Mouse (Mus musculus) liver, embryonic 14.5 days (tissue): ENCODE results near the gene Stx8. TPM values are rescaled to one million over a fixed set of nuclear protein-coding genes. Genes with fewer than 3 reads are reported as not detected.

Experiments used
- ATAC-seq: fragments of 200-750 bp; cut with Nextera tagmentation; 2 replicates; pipeline ENCODE4 v1.8.0; 2017; ENCODE audit warnings: moderate number of reproducible peaks, mild to moderate bottlenecking, moderate library complexity; ENCODE audit not compliant: insufficient read depth
- DNase-seq, 3 experiments: peaks; one replicate each; pipeline ENCODE4 v3.0.0-alpha.2; 2012 to 2013; ENCODE audit warnings: low read depth in 3 of 3, low spot score in 3 of 3
- H3K27ac ChIP-seq: fragments of 300-500 bp; sonication (generic); 2 replicates; pipeline ENCODE4 v1.5.1; 2014; ENCODE audit warnings: moderate library complexity, mild to moderate bottlenecking, control low read depth, inconsistent platforms
- H3K27me3 ChIP-seq: fragments of 300-500 bp; sonication (generic); 2 replicates; pipeline ENCODE4 v1.6.1; 2014; ENCODE audit warnings: mild to moderate bottlenecking, low read length, moderate library complexity; ENCODE audit not compliant: control insufficient read depth, insufficient read depth
- H3K36me3 ChIP-seq: fragments of 300-500 bp; sonication (generic); replicated peaks from 2 replicates; pipeline ENCODE4 v1.6.1; 2014; ENCODE audit warnings: low read depth; ENCODE audit not compliant: control insufficient read depth, insufficient read depth
- H3K4me1 ChIP-seq, 2 experiments: fragments of 200-500 bp in 1 of 2; fragments of 300-500 bp in 1 of 2; sonication (generic) in 1 of 2; replicated peaks; 2 replicates each; pipeline ENCODE4 v1.6.1; 2012 to 2014; ENCODE audit warnings: antibody characterized with exemption in 1 of 2, inconsistent platforms in 1 of 2, low read length in 1 of 2; ENCODE audit not compliant: control insufficient read depth in 2 of 2, insufficient read depth in 2 of 2
- H3K4me2 ChIP-seq: fragments of 300-500 bp; sonication (generic); 2 replicates; pipeline ENCODE4 v1.6.1; 2014; ENCODE audit warnings: low read depth, mild to moderate bottlenecking, control low read depth, moderate library complexity
- H3K4me3 ChIP-seq, 2 experiments: fragments of 200-500 bp in 1 of 2; fragments of 300-500 bp in 1 of 2; sonication (generic) in 1 of 2; 2 replicates each; pipeline ENCODE4 v1.5.1; 2012 to 2014; ENCODE audit warnings: low read depth in 2 of 2, low read length in 2 of 2, mild to moderate bottlenecking in 2 of 2, control low read depth in 1 of 2, inconsistent platforms in 1 of 2, moderate library complexity in 1 of 2; ENCODE audit not compliant: insufficient read depth in 1 of 2
- H3K9ac ChIP-seq: fragments of 300-500 bp; sonication (generic); replicated peaks from 2 replicates; pipeline ENCODE4 v1.6.1; 2014; ENCODE audit warnings: mild to moderate bottlenecking, control low read depth, moderate library complexity
- H3K9me3 ChIP-seq: fragments of 300-500 bp; sonication (generic); 2 replicates; pipeline ENCODE4 v1.6.1; 2016; ENCODE audit warnings: low read length, mixed read lengths; ENCODE audit not compliant: control insufficient read depth
- CTCF ChIP-seq: IDR thresholded peaks from 2 replicates; pipeline ENCODE4 v1.5.1; 2016; ENCODE audit warnings: antibody characterized with exemption, low read depth, control low read depth
- EP300 ChIP-seq: IDR thresholded peaks from 2 replicates; pipeline ENCODE4 v1.6.1; 2016; ENCODE audit warnings: antibody characterized with exemption, low read depth
- WGBS: fragments of 180-500 bp; shearing (Covaris S2); extraction: QIAGEN DNeasy Blood & Tissue Kit; methylation state at CpG from one replicate; pipeline ENCODE4 v1.1.7; 2014; ENCODE audit not compliant: insufficient replicate concordance; 5-methylcytosine and 5-hydroxymethylcytosine counted together
- polyA plus RNA-seq, 2 experiments: library from polyadenylated mRNA; depleted of rRNA in 1 of 2; stranded (reverse) in 1 of 2; unstranded in 1 of 2; fragments of >200 nt; fragmentation: Nextera tagmentation in 1 of 2; extraction: Ambion mirVana in 1 of 2; gene quantifications; 2 replicates each; pipeline versions ENCODE4 v1.2.1 to v1.2.3; 2012 to 2014

Stx8 gene
- polyA plus RNA-seq, 2 experiments = 8.1 to 24.5 TPM

DNA sequence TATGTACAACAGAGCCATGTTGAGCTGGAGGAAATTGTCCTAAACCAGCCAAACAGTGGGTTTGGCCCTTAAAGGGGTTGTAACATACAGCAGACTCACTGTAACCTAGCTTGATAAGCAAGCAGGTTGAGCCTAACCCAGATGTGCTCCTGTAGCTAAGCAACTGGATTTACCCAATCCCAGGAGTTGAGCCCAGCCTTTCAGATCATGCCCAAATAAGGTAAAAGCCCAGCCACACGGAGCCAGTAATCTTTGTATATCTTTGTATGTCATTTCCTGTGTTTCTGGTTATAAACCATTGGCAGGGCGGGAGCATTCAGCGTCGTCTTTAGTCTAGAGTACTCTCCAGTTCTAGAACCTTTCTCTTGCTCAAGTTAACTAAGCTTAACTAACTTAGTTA is 210.6 kb downstream of the Stx8 start:
- TF ChIP-seq CTCF (no peak), EP300 (no peak)
- H3K4me3 ChIP-seq = no peak overlapping the region
- ATAC-seq (no peak), DNase-seq (peak in 1 of 3 experiments; percentile 4)
- 42% methylated on average over 4 of the region's 4 CpGs for WGBS
- H3K4me1 ChIP-seq = no peaks in the 10 kb centered on the region
- H3K9me3 ChIP-seq = no peaks in the 10 kb centered on the region
- H3K36me3 ChIP-seq = no peaks in the 10 kb centered on the region
- H3K4me2 ChIP-seq = no peak overlapping the region
- H3K27me3 ChIP-seq = no peaks in the 10 kb centered on the region
- no peak overlapping the region for H3K9ac ChIP-seq
- H3K27ac ChIP-seq = no peak overlapping the region

DNA sequence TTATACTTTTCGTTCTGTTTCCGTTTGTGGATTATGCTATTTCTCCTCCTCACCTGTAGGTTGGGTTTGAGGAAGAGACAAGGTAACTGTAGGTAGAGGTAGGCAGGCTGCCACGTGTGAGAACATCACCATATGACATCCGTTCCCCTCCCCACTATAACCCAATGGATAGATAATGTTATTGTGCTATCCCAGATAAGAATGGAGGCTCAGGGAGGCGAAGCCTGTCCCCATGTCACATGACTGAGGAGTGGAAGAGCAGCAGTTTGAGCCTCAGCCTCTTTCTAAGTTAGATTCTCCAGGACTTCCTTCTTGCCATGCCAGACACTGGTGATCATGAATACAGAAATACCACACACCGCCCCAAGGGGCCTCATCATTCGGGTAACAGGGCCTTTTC is 211.4 kb downstream of the Stx8 start:
- DNase-seq (no peak), ATAC-seq (no peak)
- TF ChIP-seq CTCF (no peak), EP300 (no peak)

GRCm38 (mm10) chr11:68185647-68186046 is 219.7 kb downstream of the Stx8 start:
- Histone ChIP-seq H3K9ac (no peak overlapping the region), H3K27ac (no peak overlapping the region), H3K27me3 (no peaks in the 10 kb centered on the region), H3K4me1 (no peaks in the 10 kb centered on the region), H3K4me2 (no peak overlapping the region), H3K36me3 (no peaks in the 10 kb centered on the region), H3K9me3 (no peaks in the 10 kb centered on the region), H3K4me3 (no peak overlapping the region)
- WGBS = 79% methylated on average over 3 of the region's 3 CpGs
- TF ChIP-seq CTCF (no peak), EP300 (no peak)
- ATAC-seq (no peak), DNase-seq (no peak)

More for the DNA sequence above, 211.4 kb downstream of the Stx8 start:
- no peak overlapping the region for H3K9ac ChIP-seq
- 51% methylated on average over 7 of the region's 7 CpGs for WGBS
- H3K27me3 ChIP-seq = no peaks in the 10 kb centered on the region
- H3K4me2 ChIP-seq = no peak overlapping the region
- no peak overlapping the region for H3K27ac ChIP-seq
- H3K9me3 ChIP-seq = no peaks in the 10 kb centered on the region
- no peaks in the 10 kb centered on the region for H3K36me3 ChIP-seq
- H3K4me3 ChIP-seq = no peak overlapping the region
- H3K4me1 ChIP-seq = no peaks in the 10 kb centered on the region

DNA sequence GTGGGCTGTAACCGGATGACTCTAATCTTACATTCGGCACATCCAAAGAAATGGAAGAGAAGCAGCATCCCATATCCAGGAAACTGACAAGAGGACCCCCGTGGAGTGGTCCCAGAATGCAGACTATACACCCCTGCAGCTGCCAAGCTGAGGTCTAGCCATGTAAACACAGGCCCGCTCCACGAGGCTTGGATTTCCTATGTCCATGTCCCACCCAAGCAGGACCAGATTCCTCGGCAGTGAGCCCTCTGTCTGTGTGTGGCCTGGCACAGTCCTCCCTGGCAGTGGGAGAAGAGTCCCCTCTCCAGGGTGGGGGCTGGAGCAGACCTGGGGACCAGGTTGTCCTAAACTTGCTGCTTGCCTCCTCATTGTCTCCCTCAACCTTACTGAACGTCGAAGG is 221.2 kb downstream of the Stx8 start:
- 76% methylated on average over 8 of the region's 8 CpGs for WGBS
- no peak overlapping the region for H3K27ac ChIP-seq
- no peak overlapping the region for H3K4me2 ChIP-seq
- H3K4me1 ChIP-seq = no peaks in the 10 kb centered on the region
- no peaks in the 10 kb centered on the region for H3K36me3 ChIP-seq
- H3K27me3 ChIP-seq = no peaks in the 10 kb centered on the region
- H3K9me3 ChIP-seq = no peaks in the 10 kb centered on the region
- no peak for TF ChIP-seq CTCF
- TF ChIP-seq EP300 = no peak
- H3K9ac ChIP-seq = no peak overlapping the region
- no peak overlapping the region for H3K4me3 ChIP-seq
- ATAC-seq (no peak), DNase-seq (no peak)

- H3K4me1 ChIP-seq = no peaks in the 10 kb centered on the region
- H3K4me2 ChIP-seq = no peak overlapping the region
- H3K4me3 ChIP-seq = no peak overlapping the region
- no peak overlapping the region for H3K27ac ChIP-seq
- TF ChIP-seq EP300 (no peak), CTCF (no peak)
- no peak overlapping the region for H3K9ac ChIP-seq
- ATAC-seq (no peak), DNase-seq (no peak)
- no peaks in the 10 kb centered on the region for H3K9me3 ChIP-seq
- H3K36me3 ChIP-seq = no peaks in the 10 kb centered on the region
- no peaks in the 10 kb centered on the region for H3K27me3 ChIP-seq
- 43% methylated on average over 12 of the region's 12 CpGs for WGBS
Observed at GRCm38 (mm10) chr11:68188695-68189201, 222.8 kb downstream of the Stx8 start.
